Mouse (Mus musculus) CD8-positive naive resting alpha-beta T cell, adult 2 months (primary cell): ENCODE measurements around the gene Smpd3.
A peak's percentile ranks its signal among the peaks of the same experiment; 100 is the strongest.

Experiments
- DNase-seq, 2 experiments: peaks; one replicate each; pipeline ENCODE4 v3.0.0; 2022; ENCODE audit warnings: low read depth in 2 of 2, low spot score in 2 of 2

Gene Smpd3

GRCm38 (mm10) chr8:106234567-106235261, 103.1 kb downstream of the Smpd3 start:
- no peak for DNase-seq

DNA sequence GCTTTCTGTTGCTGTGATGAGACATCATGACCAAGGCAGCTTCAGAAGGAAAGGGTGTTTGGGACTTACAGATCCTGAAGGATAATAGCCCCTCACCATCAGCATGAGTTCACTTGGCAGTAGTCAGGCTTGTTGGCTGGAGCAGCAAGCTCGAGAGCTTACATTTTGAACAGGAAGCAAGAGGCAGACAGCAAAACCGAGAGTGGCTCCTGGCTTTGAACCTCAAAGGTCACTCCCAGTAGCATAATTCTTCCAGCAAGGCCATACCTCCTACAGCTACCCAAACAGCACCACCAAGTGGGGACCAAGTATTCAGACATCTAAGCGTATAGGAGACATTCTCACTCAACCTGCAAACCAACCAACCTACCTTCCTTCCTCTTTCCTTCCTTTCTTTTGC, 105.0 kb downstream of the Smpd3 start:
- no peak for DNase-seq

DNA sequence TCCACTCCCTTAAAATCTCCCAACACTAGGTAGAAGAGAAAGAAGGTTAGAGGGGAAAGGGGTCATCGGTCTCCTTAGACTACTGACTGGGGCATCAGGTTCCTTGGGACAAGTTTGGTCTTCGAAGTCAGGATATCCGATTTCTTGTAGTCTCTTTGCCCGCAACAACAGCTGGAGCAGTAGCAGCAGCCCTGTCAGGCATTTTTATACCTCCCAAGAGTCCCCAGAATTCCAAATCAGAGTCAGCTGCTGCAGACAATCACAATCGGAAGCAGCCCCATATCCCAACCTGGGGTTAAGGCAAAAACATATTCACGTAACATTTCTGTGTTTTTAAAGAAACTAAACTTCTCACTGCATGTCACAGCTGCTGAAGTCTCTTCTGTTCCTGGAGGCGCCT, 106.3 kb downstream of the Smpd3 start:
- DNase-seq, result no peak

- DNase-seq, result peak; percentile 9 to 47
Measured at GRCm38 (mm10) chr8:106226589-106226988, 111.2 kb downstream of the Smpd3 start.

DNA sequence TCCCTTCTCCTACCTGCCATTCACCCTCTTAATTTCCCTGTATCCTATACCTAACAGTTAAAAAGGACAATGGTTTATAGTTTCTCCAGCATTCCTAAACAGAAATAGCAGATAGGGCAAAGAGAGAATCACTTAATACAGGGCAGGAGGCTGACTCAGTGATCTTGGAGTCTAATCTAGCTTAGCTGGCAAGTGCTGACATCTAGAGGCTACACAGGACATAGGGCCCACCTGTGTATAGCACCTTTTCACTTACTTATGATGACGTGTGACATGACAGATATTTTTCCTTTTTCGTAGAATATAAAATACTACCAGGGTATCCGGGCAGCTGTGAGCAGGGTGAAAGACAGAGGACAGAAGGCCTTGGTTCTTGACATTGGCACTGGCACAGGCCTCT, 118.2 kb downstream of the Smpd3 start:
- no peak for DNase-seq

- DNase-seq, result no peak
Measured at GRCm38 (mm10) chr8:106213959-106214358, 123.8 kb downstream of the Smpd3 start.

- no peak for DNase-seq
Measured at GRCm38 (mm10) chr8:106211421-106211820, 126.4 kb downstream of the Smpd3 start.

GRCm38 (mm10) chr8:106210821-106211345, 126.9 kb downstream of the Smpd3 start, which contains the start of the genes Slc7a6os and Prmt7:
TSS of gene Slc7a6os (minus strand) at chr8:106210935.
TSS of gene Prmt7 (plus strand) at chr8:106210936.
- peak; percentile 90 to 92 for DNase-seq

- peak; percentile 7 to 24 for DNase-seq
Measured at GRCm38 (mm10) chr8:106210035-106210731, 127.6 kb downstream of the Smpd3 start.
